In the genomic region with DNA sequence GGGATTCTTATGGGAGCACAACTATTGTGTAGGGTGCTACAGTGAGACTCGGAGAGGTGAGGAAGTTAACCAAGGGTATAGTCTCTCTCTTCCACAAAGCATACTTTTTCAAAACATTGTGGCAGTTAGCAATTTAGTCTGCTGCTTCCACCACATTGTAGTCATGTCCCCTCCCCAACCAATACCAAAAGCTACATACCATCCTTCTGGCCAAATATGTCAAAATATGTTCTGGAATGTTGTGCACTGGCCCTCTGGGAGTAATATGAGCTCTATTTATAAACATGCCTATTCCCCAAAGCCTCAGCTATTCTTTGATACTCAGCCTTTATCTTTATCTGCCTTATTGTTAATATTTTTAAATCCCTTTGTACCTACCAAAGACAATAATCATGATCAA, we compare ENCODE assay signal across 24 mouse cellular contexts. TPM values are rescaled to one million over a fixed set of nuclear protein-coding genes. Genes with fewer than 3 reads are reported as not detected.
DNase-seq lines count a peak whose midpoint lies in the region; ATAC-seq and TF ChIP-seq lines count a peak whose summit lies in the region.
"Had no signal": no experiment of that assay in that cellular context is flagged by ENCODE, and none has a peak within 500 bp of the region (broad histone marks: within the 10 kb centered on the region; RNA-seq: fewer than 3 reads in every experiment).

No protein-coding gene starts in this region.

- no peak for TF ChIP-seq CTCF in kidney, postnatal 0 days (IDR thresholded peaks at IDR 0.05; ENCODE audit: low read depth)
- no peak for TF ChIP-seq CTCF in kidney, adult 2 months (conservative IDR thresholded peaks at IDR 0.05; ENCODE audit: insufficient read depth, insufficient read length, low read depth, low read length)
- TF ChIP-seq CTCF in embryonic fibroblast, embryonic 13.5 days (IDR thresholded peaks at IDR 0.05; ENCODE audit: borderline replicate concordance, insufficient read depth, low read length) = no peak

- no peaks in the 10 kb centered on the region for H3K27me3 ChIP-seq in kidney, postnatal 0 days (ENCODE audit: insufficient read depth, low read length)
- no peaks in the 10 kb centered on the region for H3K27me3 ChIP-seq in kidney, adult 2 months (replicated peaks; ENCODE audit: control insufficient read depth, insufficient read depth, low read length)
- H3K27me3 ChIP-seq: CH12.LX; embryonic facial prominence, embryonic 12.5 days; forebrain, embryonic 12.5 days; forebrain, embryonic 15.5 days had no signal

- no peak overlapping the region for H3K27ac ChIP-seq in kidney, postnatal 0 days
- H3K27ac ChIP-seq in kidney, adult 2 months (ENCODE audit: insufficient read depth, low read depth, low read length) = no peak overlapping the region
- H3K27ac ChIP-seq in embryonic fibroblast, embryonic 13.5 days (ENCODE audit: insufficient read depth, low read length) = peak overlapping the region; percentile 69; the same call in 1 of the 2 replicates
- H3K27ac ChIP-seq: embryonic facial prominence, embryonic 10.5 days; embryonic facial prominence, embryonic 12.5 days; forebrain, embryonic 10.5 days; forebrain, embryonic 12.5 days; forebrain, embryonic 15.5 days had no signal

- ATAC-seq in kidney, postnatal 0 days (replicated peaks; ENCODE audit: low FRiP score, low read depth) = no peak
- ATAC-seq: CD4-positive, CD25-positive, alpha-beta regulatory T cell, adult 4 months; forebrain, embryonic 15.5 days; forebrain, postnatal 0 days had no signal

- no peak for TF ChIP-seq POLR2A in kidney, adult 2 months (IDR thresholded peaks at IDR 0.05; ENCODE audit: low read depth, low read length)
- no peak for TF ChIP-seq POLR2A in embryonic fibroblast, embryonic 13.5 days (IDR thresholded peaks at IDR 0.05; ENCODE audit: low read depth, low read length)

- no peak overlapping the region for H3K9ac ChIP-seq in kidney, postnatal 0 days (ENCODE audit: low read depth, low read length)
- H3K9ac ChIP-seq: embryonic facial prominence, embryonic 12.5 days; forebrain, embryonic 12.5 days; forebrain, embryonic 15.5 days; forebrain, postnatal 0 days had no signal

- no peaks in the 10 kb centered on the region for H3K9me3 ChIP-seq in kidney, postnatal 0 days (replicated peaks; ENCODE audit: low read length)
- H3K9me3 ChIP-seq: embryonic facial prominence, embryonic 10.5 days; embryonic facial prominence, embryonic 12.5 days; forebrain, embryonic 10.5 days; forebrain, embryonic 12.5 days; forebrain, embryonic 15.5 days; G1E had no signal

- H3K36me3 ChIP-seq in kidney, postnatal 0 days (ENCODE audit: insufficient read depth, low read length) = no peaks in the 10 kb centered on the region
- H3K36me3 ChIP-seq in kidney, adult 2 months (ENCODE audit: control insufficient read depth, insufficient read depth, low read length) = no peaks in the 10 kb centered on the region
- H3K36me3 ChIP-seq: embryonic facial prominence, embryonic 10.5 days; embryonic facial prominence, embryonic 12.5 days; forebrain, embryonic 10.5 days; forebrain, embryonic 12.5 days; forebrain, embryonic 15.5 days; G1E had no signal

- 94% methylated on average over 1 of the region's 1 CpGs for WGBS in kidney, postnatal 0 days
- WGBS in kidney, adult 2 months = 89% methylated on average over 1 of the region's 1 CpGs

- no peak overlapping the region for H3K4me3 ChIP-seq in kidney, postnatal 0 days (replicated peaks; ENCODE audit: low read depth, low read length)
- H3K4me3 ChIP-seq in kidney, adult 2 months (ENCODE audit: insufficient read depth, low read depth, low read length) = no peak overlapping the region
- H3K4me3 ChIP-seq in embryonic fibroblast, embryonic 13.5 days (ENCODE audit: insufficient read depth, low read length) = no peak overlapping the region
- H3K4me3 ChIP-seq: embryonic facial prominence, embryonic 10.5 days; embryonic facial prominence, embryonic 12.5 days; erythroblast, embryonic 14.5 days; forebrain, embryonic 10.5 days; forebrain, embryonic 12.5 days; forebrain, embryonic 15.5 days had no signal

- H3K4me2 ChIP-seq in kidney, postnatal 0 days (ENCODE audit: low read length) = no peak overlapping the region
- H3K4me2 ChIP-seq: embryonic facial prominence, embryonic 12.5 days; forebrain, embryonic 12.5 days; forebrain, embryonic 15.5 days had no signal

- no peaks in the 10 kb centered on the region for H3K4me1 ChIP-seq in kidney, postnatal 0 days (replicated peaks; ENCODE audit: insufficient read depth, low read length)
- H3K4me1 ChIP-seq in kidney, adult 2 months (ENCODE audit: control insufficient read depth, insufficient read depth, low read length) = no peaks in the 10 kb centered on the region
- peaks cover 5% of the 10 kb centered on the region for H3K4me1 ChIP-seq in embryonic fibroblast, embryonic 13.5 days (ENCODE audit: control insufficient read depth, insufficient read depth, low read length)
- H3K4me1 ChIP-seq: embryonic facial prominence, embryonic 10.5 days; embryonic facial prominence, embryonic 12.5 days; forebrain, embryonic 10.5 days; forebrain, embryonic 12.5 days; forebrain, embryonic 15.5 days had no signal

- peak; percentile 22 for DNase-seq in kidney, postnatal 0 days (ENCODE audit: low spot score)
- DNase-seq in kidney, adult 2 months = no peak
- DNase-seq in NIH3T3 (ENCODE audit: low read depth) = peak; percentile 81
- DNase-seq in cerebellum, adult 8-10 months = no peak
- no peak for DNase-seq in cerebellum, adult 11 months
- DNase-seq: adrenal gland, adult 8-10 months; adrenal gland, postnatal 14 days; adrenal gland, postnatal 36 days; B cell, adult 2 months; cerebellum, adult 18-20 months; cerebellum, adult 9-10 months; cerebellum, postnatal 10 days; cerebellum, postnatal 25 days; forebrain, postnatal 0 days had no signal

RNA-seq across cellular contexts. Expression of gene Cav2, which starts 40.0 kb away (rescaled TPM):
- 53.9 and 54.2 TPM in 2 replicates for polyA plus RNA-seq in kidney, postnatal 0 days (2015; fragmentation: Nextera tagmentation; extraction: Ambion mirVana)
- 44.0 and 50.3 TPM in 2 replicates for polyA plus RNA-seq in kidney, adult 2 months (2012; rRNA removed)
- 45.6 and 74.2 TPM in 2 replicates for polyA plus RNA-seq in embryonic fibroblast, embryonic 13.5 days (2011; ENCODE audit: insufficient read length, low read depth, missing spikeins)
- polyA plus RNA-seq: erythroblast, embryonic 14.5 days; G1E had no signal

Comparison
In these comparisons a context has a peak if more than half of its experiments do, and no peak if none do; other contexts are left out.
1. DNase-seq: peak in kidney, postnatal 0 days (single experiment) and NIH3T3 (single experiment); none in kidney, adult 2 months (single experiment), cerebellum, adult 8-10 months (single experiment) and cerebellum, adult 11 months (single experiment).